Mouse (Mus musculus) megakaryocyte, embryonic 14.5 days (primary cell): ENCODE measurements around the gene Ano6.

Source experiments
- FLI1 ChIP-seq: IDR thresholded peaks from 2 replicates; pipeline ENCODE4 v1.6.1; 2012; ENCODE audit warnings: low read length, inconsistent platforms, mixed read lengths
- GATA1 ChIP-seq: IDR thresholded peaks from 3 replicates; pipeline ENCODE4 v1.6.1; 2012; ENCODE audit warnings: mixed read lengths, low read length, inconsistent platforms, borderline replicate concordance

- TF ChIP-seq GATA1 (no peak), FLI1 (no peak)
These were observed 11.5 kb downstream of the Ano6 start for GRCm38 (mm10) chr15:95802140-95802539.
